Mouse (Mus musculus) left cerebral cortex, postnatal 36 days (tissue): Measurements from ENCODE around the gene Coro2b. TPM values are rescaled to one million over a fixed set of nuclear protein-coding genes. Genes with fewer than 3 reads are reported as not detected.
A peak's percentile ranks its signal among the peaks of the same experiment; 100 is the strongest.

Source experiments
- DNase-seq, 2 experiments: peaks; one replicate each; pipeline ENCODE4 v3.0.0; 2021 to 2022; ENCODE audit warnings: low spot score in 2 of 2, mixed read lengths in 1 of 2
- intact Hi-C: fragments of 180-260 bp; cut with DNase I; formaldehyde crosslinking; loops from one replicate; pipeline ENCODE4 v1.15.1; 2025
- total RNA-seq, 2 experiments: library from RNA; stranded (reverse); gene quantifications; 2 replicates each; pipeline ENCODE4 v1.2.3; 2021

Coro2b gene
- total RNA-seq, 2 experiments from 2014 or later = 171 to 177 TPM

GRCm38 (mm10) chr9:62484107-62484506 is 52.7 kb downstream of the Coro2b start:
- intact Hi-C loops = no loop called here
- DNase-seq = no peak

GRCm38 (mm10) chr9:62482788-62483187 is 54.1 kb downstream of the Coro2b start:
- intact Hi-C loops = no loop called here
- no peak for DNase-seq

- no peak for DNase-seq
- intact Hi-C loops = no loop called here
These were observed 55.8 kb downstream of the Coro2b start for GRCm38 (mm10) chr9:62480898-62481642.

- no peak for DNase-seq
- intact Hi-C loops = no loop called here
These were observed 56.7 kb downstream of the Coro2b start for GRCm38 (mm10) chr9:62480149-62480548.

GRCm38 (mm10) chr9:62476782-62477487 is 59.9 kb downstream of the Coro2b start:
- DNase-seq = peak; percentile 86 to 88
- intact Hi-C loops = no loop called here

GRCm38 (mm10) chr9:62474206-62474605 is 62.6 kb downstream of the Coro2b start:
- intact Hi-C loops = no loop called here
- no peak for DNase-seq

GRCm38 (mm10) chr9:62471541-62472189 is 65.2 kb downstream of the Coro2b start:
- intact Hi-C loops = no loop called here
- DNase-seq = no peak

GRCm38 (mm10) chr9:62471041-62471440 is 65.8 kb downstream of the Coro2b start:
- intact Hi-C loops = no loop called here

GRCm38 (mm10) chr9:62470398-62470797 is 66.4 kb downstream of the Coro2b start:
- intact Hi-C loops = loop anchor here (1.0 kb wide), 1 partner anchor 80 kb away; no protein-coding TSS in a partner anchor
- peak; percentile 69 to 74 for DNase-seq

More at GRCm38 (mm10) chr9:62471041-62471440, 65.8 kb downstream of the Coro2b start:
- DNase-seq = no peak

GRCm38 (mm10) chr9:62469696-62470095 is 67.1 kb downstream of the Coro2b start:
- DNase-seq = no peak
- intact Hi-C loops = loop anchor here (1.0 to 10.0 kb wide), 3 partner anchors 81 to 175 kb away; partner anchors contain the start of gene Anp32a

- DNase-seq = no peak
- intact Hi-C loops = loop anchor here (5.0 to 10.0 kb wide), 2 partner anchors 127 to 174 kb away; partner anchors contain the start of gene Anp32a
These were observed 67.7 kb downstream of the Coro2b start for GRCm38 (mm10) chr9:62469143-62469542.

- DNase-seq = no peak
- intact Hi-C loops = loop anchor here (5.0 to 10.0 kb wide), 2 partner anchors 125 to 173 kb away; partner anchors contain the start of gene Anp32a
These were observed 69.4 kb downstream of the Coro2b start for GRCm38 (mm10) chr9:62467413-62467784.

GRCm38 (mm10) chr9:62466742-62467412 is 70.0 kb downstream of the Coro2b start:
- no peak for DNase-seq
- intact Hi-C loops = loop anchor here (5.0 to 10.0 kb wide), 2 partner anchors 125 to 172 kb away; partner anchors contain the start of gene Anp32a

- DNase-seq = no peak
- intact Hi-C loops = loop anchor here (5.0 to 10.0 kb wide), 2 partner anchors 124 to 171 kb away; partner anchors contain the start of gene Anp32a
These were observed 70.8 kb downstream of the Coro2b start for GRCm38 (mm10) chr9:62466053-62466452.

- no peak for DNase-seq
- intact Hi-C loops = loop anchor here (5.0 to 10.0 kb wide), 2 partner anchors 122 to 170 kb away; partner anchors contain the start of gene Anp32a
These were observed 72.1 kb downstream of the Coro2b start for GRCm38 (mm10) chr9:62464727-62465126.

GRCm38 (mm10) chr9:62461766-62462165 is 75.1 kb downstream of the Coro2b start:
- intact Hi-C loops = loop anchor here (10.0 kb wide), 1 partner anchor 167 kb away; no protein-coding TSS in a partner anchor

GRCm38 (mm10) chr9:62461095-62461494 is 75.7 kb downstream of the Coro2b start:
- intact Hi-C loops = loop anchor here (10.0 kb wide), 1 partner anchor 166 kb away; no protein-coding TSS in a partner anchor
- no peak for DNase-seq

More at GRCm38 (mm10) chr9:62461766-62462165, 75.1 kb downstream of the Coro2b start:
- no peak for DNase-seq

GRCm38 (mm10) chr9:62460086-62460485 is 76.8 kb downstream of the Coro2b start:
- intact Hi-C loops = loop anchor here (10.0 kb wide), 1 partner anchor 165 kb away; no protein-coding TSS in a partner anchor
- no peak for DNase-seq

- no peak for DNase-seq
- intact Hi-C loops = no loop called here
These were observed 78.4 kb downstream of the Coro2b start for GRCm38 (mm10) chr9:62458457-62458856.
